Mouse (Mus musculus) heart, adult 2 months (tissue): ENCODE data around the gene Satb1. TPM values are rescaled to one million over a fixed set of nuclear protein-coding genes. Genes with fewer than 3 reads are reported as not detected.

ENCODE experiments used
- DNase-seq, 2 experiments: peaks; one replicate each; pipeline ENCODE4 v3.0.0; 2021
- H3K27ac ChIP-seq: fragments of 200-600 bp; 2 replicates; pipeline ENCODE4 v1.8.1; 2022
- H3K27me3 ChIP-seq: fragments of 200-500 bp; 2 replicates; pipeline ENCODE4 v1.6.1; 2012; ENCODE audit warnings: mild to moderate bottlenecking, low read length, inconsistent platforms, mixed read lengths; ENCODE audit not compliant: control insufficient read depth, insufficient read depth
- H3K36me3 ChIP-seq: fragments of 200-500 bp; 2 replicates; pipeline ENCODE4 v1.6.1; 2012; ENCODE audit warnings: low read length, inconsistent platforms; ENCODE audit not compliant: control insufficient read depth, insufficient read depth
- H3K4me1 ChIP-seq: fragments of 200-500 bp; 2 replicates; pipeline ENCODE4 v1.6.1; 2011; ENCODE audit warnings: low read length; ENCODE audit not compliant: control insufficient read depth, insufficient read depth
- H3K4me3 ChIP-seq: fragments of 200-600 bp; 2 replicates; pipeline ENCODE4 v1.8.1; 2022
- H3K79me2 ChIP-seq: fragments of 200-500 bp; replicated peaks from 2 replicates; pipeline ENCODE4 v1.6.1; 2012; ENCODE audit warnings: mild to moderate bottlenecking, inconsistent platforms, low read length, moderate library complexity, mixed read lengths; ENCODE audit not compliant: control insufficient read depth, insufficient read depth
- H3K9ac ChIP-seq: fragments of 200-500 bp; 2 replicates; pipeline ENCODE4 v1.6.1; 2012; ENCODE audit warnings: low read depth, mild to moderate bottlenecking, control low read depth, inconsistent platforms, low read length, mixed read lengths
- CTCF ChIP-seq: fragments of 200-600 bp; IDR thresholded peaks from 2 replicates; pipeline ENCODE4 v1.8.1; 2022; ENCODE audit warnings: antibody characterized with exemption, mild to moderate bottlenecking, moderate library complexity
- EP300 ChIP-seq: fragments of 200-500 bp; IDR thresholded peaks from 2 replicates; pipeline ENCODE4 v1.6.1; 2011; ENCODE audit warnings: low read depth, low read length, control low read depth; ENCODE audit not compliant: insufficient read depth
- POLR2A ChIP-seq: fragments of 200-500 bp; IDR thresholded peaks from 2 replicates; pipeline ENCODE4 v1.6.1; 2011; ENCODE audit warnings: mild to moderate bottlenecking, low read depth, low read length, control low read depth; ENCODE audit not compliant: insufficient read depth
- WGBS: fragments of 180-500 bp; shearing (Covaris S2); methylation state at CpG from one replicate; pipeline ENCODE4 v1.1.7; 2018; 5-methylcytosine and 5-hydroxymethylcytosine counted together
- intact Hi-C: fragments of 180-260 bp; cut with DNase I; formaldehyde crosslinking; loops from one replicate; pipeline ENCODE4 v1.15.1; 2025
- polyA plus RNA-seq: library from polyadenylated mRNA; depleted of rRNA; stranded (reverse); fragments of >200 nt; gene quantifications from 2 replicates; pipeline ENCODE4 v1.2.3, GENCODE M21; 2012
- total RNA-seq, 2 experiments: library from RNA; stranded (reverse); gene quantifications; 2 replicates each; pipeline ENCODE4 v1.2.3; 2021

Satb1 gene
- total and polyA plus RNA-seq, 3 experiments: 10.9 to 25.4 (median 20.1) TPM

- no peaks in the 10 kb centered on the region for H3K36me3 ChIP-seq
- intact Hi-C loops: loop anchor here (5.0 kb wide), 1 partner anchor 1019 kb away; no protein-coding TSS in a partner anchor
- 21% methylated on average over 14 of the region's 14 CpGs for WGBS
- no peak for TF ChIP-seq CTCF
- no peak for TF ChIP-seq EP300
- peaks cover 19% of the 10 kb centered on the region for H3K27me3 ChIP-seq
- DNase-seq: no peak
- H3K9ac ChIP-seq: no peak overlapping the region
- H3K79me2 ChIP-seq: no peaks in the 10 kb centered on the region
- H3K27ac ChIP-seq: no peak overlapping the region
- H3K4me3 ChIP-seq: peak overlapping the region; percentile 62
- no peaks in the 10 kb centered on the region for H3K4me1 ChIP-seq
These were observed 1.9 kb downstream of the Satb1 start for GRCm38 (mm10) chr17:51831121-51831701.

DNA sequence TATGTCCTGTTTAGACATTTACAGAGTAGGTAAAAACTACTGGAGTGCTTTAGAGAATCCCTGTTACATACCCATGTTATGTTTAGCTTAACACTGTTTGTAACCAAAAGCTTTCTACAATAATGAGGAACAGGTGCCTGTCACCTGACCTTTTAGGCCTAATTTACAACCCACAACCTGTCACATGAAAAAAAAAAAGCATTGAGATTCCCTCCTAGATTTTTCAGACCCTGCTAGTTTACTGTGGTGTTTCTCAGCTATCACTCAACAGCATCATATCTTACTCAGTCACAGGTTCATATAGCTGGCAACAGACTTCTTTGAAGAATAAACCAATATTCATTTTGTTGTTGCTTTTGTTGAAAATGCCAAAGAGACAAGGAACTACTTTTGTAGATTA is 3.7 kb downstream of the Satb1 start:
- TF ChIP-seq EP300 (no peak), CTCF (no peak), POLR2A (no peak)
- Histone ChIP-seq H3K36me3 (no peaks in the 10 kb centered on the region), H3K4me3 (no peak overlapping the region), H3K79me2 (no peaks in the 10 kb centered on the region), H3K27ac (no peak overlapping the region), H3K9ac (no peak overlapping the region), H3K4me1 (no peaks in the 10 kb centered on the region), H3K27me3 (peaks cover 19% of the 10 kb centered on the region)
- no peak for DNase-seq
- intact Hi-C loops: no loop called here

- intact Hi-C loops: no loop called here
- 63% methylated on average over 8 of the region's 8 CpGs for WGBS
- Histone ChIP-seq H3K27ac (no peak overlapping the region), H3K27me3 (peaks cover 15% of the 10 kb centered on the region), H3K36me3 (no peaks in the 10 kb centered on the region), H3K79me2 (no peaks in the 10 kb centered on the region), H3K9ac (no peak overlapping the region), H3K4me1 (no peaks in the 10 kb centered on the region), H3K4me3 (no peak overlapping the region)
- no peak for TF ChIP-seq EP300
- no peak for DNase-seq
These were observed 5.1 kb downstream of the Satb1 start for GRCm38 (mm10) chr17:51827922-51828410.

DNA sequence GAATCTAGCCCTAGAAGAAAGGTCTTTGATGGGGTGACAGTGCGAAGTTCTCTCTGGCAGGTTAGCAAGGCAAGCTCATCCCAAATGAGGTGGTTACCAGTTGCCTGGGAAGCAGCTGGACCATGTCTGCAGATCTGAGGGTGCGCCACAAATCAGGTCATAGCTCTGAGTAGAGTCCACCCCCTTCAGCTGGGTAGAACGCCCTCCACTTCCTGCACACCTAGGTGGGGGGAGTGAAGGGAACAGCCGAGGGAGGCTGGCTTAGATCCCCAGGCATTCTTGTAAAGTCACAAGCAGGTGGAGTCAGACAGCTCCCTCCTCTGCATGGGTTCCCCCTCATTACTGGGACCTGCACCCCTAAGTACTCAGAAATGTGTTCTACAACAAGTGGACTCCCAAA is 6.6 kb downstream of the Satb1 start:
- intact Hi-C loops: no loop called here
- DNase-seq: no peak
- Histone ChIP-seq H3K27ac (no peak overlapping the region), H3K9ac (no peak overlapping the region), H3K27me3 (peaks cover 4% of the 10 kb centered on the region), H3K36me3 (no peaks in the 10 kb centered on the region), H3K4me3 (no peak overlapping the region), H3K4me1 (no peaks in the 10 kb centered on the region), H3K79me2 (no peaks in the 10 kb centered on the region)
- 56% methylated on average over 4 of the region's 4 CpGs for WGBS
- TF ChIP-seq CTCF (no peak), EP300 (no peak), POLR2A (no peak)

- no peak for DNase-seq
- TF ChIP-seq CTCF: no peak
- no peak for TF ChIP-seq POLR2A
- TF ChIP-seq EP300: no peak
- no peak overlapping the region for H3K27ac ChIP-seq
- no peaks in the 10 kb centered on the region for H3K79me2 ChIP-seq
- no peak overlapping the region for H3K4me3 ChIP-seq
- WGBS: 40% methylated on average over 6 of the region's 6 CpGs
- H3K27me3 ChIP-seq: 0 out of 2 replicates have a peak, but pooled peaks cover 2% of the 10 kb centered on the region
- H3K4me1 ChIP-seq: peaks cover 1% of the 10 kb centered on the region; the same call in 1 of the 2 replicates
- H3K36me3 ChIP-seq: no peaks in the 10 kb centered on the region
- intact Hi-C loops: no loop called here
- no peak overlapping the region for H3K9ac ChIP-seq
These were observed 18.8 kb downstream of the Satb1 start for GRCm38 (mm10) chr17:51814301-51814700.

GRCm38 (mm10) chr17:51813784-51814120 is 19.3 kb downstream of the Satb1 start:
- H3K27ac ChIP-seq: peak overlapping the region; percentile 67; the same call in 1 of the 2 replicates
- H3K4me1 ChIP-seq: peaks cover 1% of the 10 kb centered on the region; the same call in 1 of the 2 replicates
- H3K9ac ChIP-seq: peak overlapping the region; percentile 98
- 5% methylated on average over 6 of the region's 6 CpGs for WGBS
- H3K79me2 ChIP-seq: no peaks in the 10 kb centered on the region
- 0 out of 2 replicates have a peak, but pooled peaks cover 2% of the 10 kb centered on the region for H3K27me3 ChIP-seq
- H3K4me3 ChIP-seq: peak overlapping the region; percentile 70
- intact Hi-C loops: no loop called here
- no peaks in the 10 kb centered on the region for H3K36me3 ChIP-seq
- TF ChIP-seq POLR2A: no peak
- TF ChIP-seq CTCF: no peak
- no peak for TF ChIP-seq EP300
- no peak for DNase-seq
